Mouse (Mus musculus) megakaryocyte, embryonic 14.5 days (primary cell): ENCODE results near the gene Clasp1.

ENCODE experiments used
- FLI1 ChIP-seq: IDR thresholded peaks from 2 replicates; pipeline ENCODE4 v1.6.1; 2012; ENCODE audit warnings: low read length, inconsistent platforms, mixed read lengths
- GATA1 ChIP-seq: IDR thresholded peaks from 3 replicates; pipeline ENCODE4 v1.6.1; 2012; ENCODE audit warnings: mixed read lengths, low read length, inconsistent platforms, borderline replicate concordance

DNA sequence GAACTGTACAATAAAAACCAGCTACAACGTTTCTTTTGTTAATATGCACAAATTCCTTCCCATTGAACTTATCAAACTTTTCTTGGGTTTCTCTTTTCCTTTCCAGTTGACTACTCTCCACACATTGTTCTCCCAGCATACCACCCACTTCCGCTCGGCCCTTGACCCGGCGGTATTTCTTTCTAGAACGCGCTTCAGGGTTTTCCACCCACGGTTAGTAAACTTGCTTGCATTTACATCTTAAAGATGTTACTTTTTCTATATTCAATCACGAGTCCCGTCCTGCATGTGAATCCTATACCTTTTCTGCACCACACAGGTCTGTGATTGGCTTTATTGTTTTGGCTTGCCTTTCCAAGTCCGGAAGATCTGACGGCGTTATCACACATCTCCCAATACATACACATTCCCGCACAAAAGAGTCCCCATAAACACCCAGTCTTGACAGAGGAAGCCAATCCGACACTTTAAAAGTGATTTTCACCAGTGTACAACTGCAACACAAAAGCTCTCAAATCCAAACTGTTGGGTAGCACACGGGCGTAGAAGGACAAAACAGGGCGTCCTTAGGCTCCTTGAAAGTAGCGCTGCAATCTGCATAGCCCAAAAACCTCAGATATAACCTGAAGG lies 616 bp upstream of the Clasp1 start:
- TF ChIP-seq GATA1 (no peak), FLI1 (no peak)
